Mouse (Mus musculus): ENCODE measurements around the gene Nudt15.

The Nudt15 gene

DNA sequence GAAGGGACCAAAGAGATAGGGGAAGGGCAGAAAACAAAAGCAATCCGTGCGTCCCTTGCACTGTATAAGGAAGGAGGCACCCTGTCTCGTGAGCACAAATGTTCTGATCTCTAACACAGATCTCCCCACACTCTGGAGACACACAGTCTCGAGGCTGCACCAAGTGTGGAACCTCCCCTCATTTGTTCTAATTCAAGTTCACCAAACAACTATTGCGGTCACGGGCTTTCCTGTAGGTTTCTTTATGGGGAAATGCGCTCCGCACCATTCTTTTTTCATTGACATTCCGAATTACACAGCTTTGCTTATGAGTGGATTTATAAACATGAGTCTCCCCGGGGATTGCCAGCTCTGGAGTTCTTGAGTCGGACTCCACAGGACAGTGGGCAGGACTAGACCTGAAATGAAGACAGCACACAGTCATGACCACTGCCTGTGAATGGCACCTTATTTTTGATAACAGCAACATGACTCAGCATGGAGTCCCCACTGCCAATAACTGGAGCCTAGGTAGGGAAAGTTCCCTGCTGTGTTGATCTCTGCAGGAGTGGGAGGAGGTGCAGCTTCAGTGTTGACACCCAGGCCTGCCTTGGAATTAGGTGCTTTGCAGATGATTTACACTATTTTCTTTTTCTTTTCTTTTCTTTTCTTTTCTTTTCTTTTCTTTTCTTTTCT is 40.2 kb downstream of the Nudt15 start:
- DNase-seq (ENCODE audit: low spot score), result no peak

GRCm38 (mm10) chr14:73507200-73507599 is 40.8 kb downstream of the Nudt15 start:
- no peak for DNase-seq (ENCODE audit: low spot score)

DNA sequence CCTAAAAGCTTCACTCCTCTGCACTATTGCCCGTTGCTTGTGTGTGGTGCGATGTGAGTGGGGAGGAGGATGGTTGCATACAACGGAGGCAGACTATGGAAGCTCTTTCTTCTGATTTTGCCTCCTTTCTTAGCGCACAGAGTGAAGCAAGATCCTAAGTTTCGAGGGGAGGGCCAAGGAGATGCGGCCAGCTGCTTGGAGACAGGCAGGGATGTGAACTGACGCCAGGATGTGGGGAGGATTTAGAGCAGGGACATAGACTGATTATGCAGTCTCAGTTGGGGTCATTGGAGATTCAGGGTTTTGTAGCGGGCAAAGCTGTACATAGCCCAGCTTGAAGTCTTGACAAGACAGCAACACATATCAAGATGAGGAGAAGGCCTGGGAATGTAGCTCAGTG is 41.8 kb downstream of the Nudt15 start:
- no peak for DNase-seq (ENCODE audit: low spot score)

- DNase-seq (ENCODE audit: low spot score), result no peak
These were observed 44.7 kb downstream of the Nudt15 start for GRCm38 (mm10) chr14:73503237-73503933.

GRCm38 (mm10) chr14:73502591-73503184 is 45.4 kb downstream of the Nudt15 start:
- peak; percentile 61 for DNase-seq (ENCODE audit: low spot score)

DNA sequence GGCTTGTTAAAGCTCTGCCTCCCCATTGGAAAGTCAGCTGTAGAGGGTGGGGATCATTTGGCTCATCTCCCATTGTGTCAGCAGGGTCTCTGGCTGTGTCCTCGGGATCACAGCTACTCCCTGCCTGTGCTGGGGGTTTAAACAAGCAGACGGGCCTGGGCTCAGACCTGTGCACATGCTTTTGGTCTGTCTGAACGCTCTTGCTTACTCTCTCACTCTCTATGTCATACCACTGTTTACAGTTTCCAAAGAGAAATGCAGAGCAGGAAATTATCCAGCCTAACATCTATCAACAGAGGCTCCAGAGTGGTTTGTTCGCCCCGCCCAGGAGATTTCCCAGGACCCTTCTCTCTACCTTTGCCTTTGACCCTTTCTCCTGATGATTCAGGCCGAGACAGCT is 46.3 kb downstream of the Nudt15 start:
- no peak for DNase-seq (ENCODE audit: low spot score)

GRCm38 (mm10) chr14:73501283-73501682 is 46.8 kb downstream of the Nudt15 start:
- no peak for DNase-seq (ENCODE audit: low spot score)

DNA sequence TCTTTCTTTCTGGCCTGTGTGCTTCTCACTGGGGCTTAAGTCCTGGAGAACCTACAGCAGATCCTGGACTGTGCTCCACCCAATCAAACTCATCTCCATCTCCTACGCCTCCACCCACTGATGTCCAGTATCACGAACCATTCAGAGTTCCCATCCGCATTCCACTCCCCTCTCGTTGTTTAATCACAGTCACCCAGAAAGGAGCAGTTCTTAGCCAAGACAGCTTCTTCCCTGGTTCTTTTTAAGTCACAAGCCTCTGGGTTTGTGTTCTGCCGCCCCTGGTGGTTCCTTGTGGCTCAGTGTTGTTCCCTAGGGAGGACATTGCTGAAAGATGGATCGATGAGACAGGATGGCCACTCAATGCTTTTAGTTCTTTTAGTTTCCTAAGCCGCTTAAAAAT is 52.3 kb downstream of the Nudt15 start:
- no peak for DNase-seq (ENCODE audit: low spot score)

DNA sequence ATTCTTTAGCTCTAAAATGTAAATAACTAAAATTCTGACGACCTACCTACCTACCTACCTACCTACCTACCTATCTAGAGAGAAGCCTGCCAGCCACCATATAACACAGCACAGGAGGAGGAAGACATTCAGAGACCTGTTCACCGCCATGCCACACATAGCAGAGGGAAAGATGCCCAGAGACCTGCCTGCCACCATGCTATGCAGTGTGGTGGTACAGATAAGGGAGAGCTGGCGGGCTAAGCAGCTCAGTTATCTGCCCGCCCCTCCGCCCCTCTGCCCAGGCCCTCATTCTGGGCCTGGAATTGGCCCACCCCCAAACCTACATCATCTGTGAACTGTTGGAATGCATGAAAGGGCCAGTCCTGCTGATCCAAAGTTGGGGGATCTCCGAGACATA is 53.9 kb downstream of the Nudt15 start:
- no peak for DNase-seq (ENCODE audit: low spot score)

DNA sequence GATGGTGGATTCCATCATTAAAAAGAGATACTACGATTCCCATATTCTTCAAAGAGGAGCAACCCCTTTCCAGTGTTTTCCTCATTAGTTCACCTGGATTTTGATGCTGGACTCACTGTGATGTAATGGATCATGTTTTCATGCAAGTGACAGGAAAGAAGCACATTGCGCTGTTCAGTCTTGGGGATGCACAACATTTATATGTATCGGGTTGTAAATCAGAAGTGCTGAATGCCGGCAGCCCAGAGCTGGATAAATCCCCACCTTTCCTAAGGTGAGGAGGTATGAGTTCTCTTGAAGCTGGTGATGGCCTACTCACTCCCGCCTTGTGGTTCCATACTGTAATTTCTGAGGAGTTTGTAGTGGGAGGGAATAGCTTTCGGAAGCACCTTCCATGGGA is 54.7 kb downstream of the Nudt15 start:
- no peak for DNase-seq (ENCODE audit: low spot score)

GRCm38 (mm10) chr14:73486641-73487040 is 61.4 kb downstream of the Nudt15 start:
- no peak for DNase-seq (ENCODE audit: low spot score)

- DNase-seq (ENCODE audit: low spot score), result no peak
These were observed 63.5 kb downstream of the Nudt15 start for GRCm38 (mm10) chr14:73484366-73485110.

DNA sequence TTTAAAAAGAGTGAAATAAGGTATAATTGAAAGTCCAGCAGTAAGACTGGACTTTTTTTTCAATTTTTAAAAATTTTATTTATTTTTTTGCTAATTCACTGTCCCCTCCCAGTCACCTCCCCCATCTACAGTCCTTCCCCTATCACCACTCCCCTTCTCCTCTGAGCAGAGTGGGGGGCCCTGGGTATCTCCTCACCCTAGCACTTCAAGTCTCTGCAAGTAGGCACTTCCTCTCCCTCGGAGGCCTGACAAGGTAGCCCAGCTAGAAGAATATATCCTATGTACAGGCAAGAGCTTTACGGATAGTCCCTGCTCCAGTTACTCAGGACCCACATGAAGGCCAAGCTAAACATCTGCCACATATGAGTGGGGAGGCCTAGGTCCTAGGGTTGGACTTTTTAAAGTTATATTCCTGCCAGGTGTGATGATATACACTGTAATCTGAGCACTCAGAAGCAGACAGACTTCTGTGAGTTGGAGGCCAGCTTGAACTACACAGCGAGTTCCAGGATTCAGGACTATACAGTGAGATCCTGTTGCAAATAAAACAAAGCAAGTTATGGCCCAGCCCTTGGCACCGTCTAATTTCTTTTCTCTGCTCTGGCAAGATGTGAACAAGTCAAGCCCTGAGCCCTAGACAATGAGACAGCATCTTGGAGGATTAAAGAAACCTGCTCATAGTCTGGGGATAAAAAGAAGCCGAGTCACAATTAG is 64.4 kb downstream of the Nudt15 start:
- no peak for DNase-seq (ENCODE audit: low spot score)

GRCm38 (mm10) chr14:73479771-73480170 is 68.3 kb downstream of the Nudt15 start:
- DNase-seq (ENCODE audit: low spot score), result no peak

- DNase-seq (ENCODE audit: low spot score), result no peak
These were observed 69.7 kb downstream of the Nudt15 start for GRCm38 (mm10) chr14:73478321-73478720.

GRCm38 (mm10) chr14:73477077-73477476 is 71.0 kb downstream of the Nudt15 start:
- no peak for DNase-seq (ENCODE audit: low spot score)

- no peak for DNase-seq (ENCODE audit: low spot score)
These were observed 71.6 kb downstream of the Nudt15 start for GRCm38 (mm10) chr14:73476361-73476934.

GRCm38 (mm10) chr14:73475506-73475905 is 72.5 kb downstream of the Nudt15 start:
- DNase-seq (ENCODE audit: low spot score), result no peak

- no peak for DNase-seq (ENCODE audit: low spot score)
These were observed 73.4 kb downstream of the Nudt15 start for GRCm38 (mm10) chr14:73474636-73475093.

DNA sequence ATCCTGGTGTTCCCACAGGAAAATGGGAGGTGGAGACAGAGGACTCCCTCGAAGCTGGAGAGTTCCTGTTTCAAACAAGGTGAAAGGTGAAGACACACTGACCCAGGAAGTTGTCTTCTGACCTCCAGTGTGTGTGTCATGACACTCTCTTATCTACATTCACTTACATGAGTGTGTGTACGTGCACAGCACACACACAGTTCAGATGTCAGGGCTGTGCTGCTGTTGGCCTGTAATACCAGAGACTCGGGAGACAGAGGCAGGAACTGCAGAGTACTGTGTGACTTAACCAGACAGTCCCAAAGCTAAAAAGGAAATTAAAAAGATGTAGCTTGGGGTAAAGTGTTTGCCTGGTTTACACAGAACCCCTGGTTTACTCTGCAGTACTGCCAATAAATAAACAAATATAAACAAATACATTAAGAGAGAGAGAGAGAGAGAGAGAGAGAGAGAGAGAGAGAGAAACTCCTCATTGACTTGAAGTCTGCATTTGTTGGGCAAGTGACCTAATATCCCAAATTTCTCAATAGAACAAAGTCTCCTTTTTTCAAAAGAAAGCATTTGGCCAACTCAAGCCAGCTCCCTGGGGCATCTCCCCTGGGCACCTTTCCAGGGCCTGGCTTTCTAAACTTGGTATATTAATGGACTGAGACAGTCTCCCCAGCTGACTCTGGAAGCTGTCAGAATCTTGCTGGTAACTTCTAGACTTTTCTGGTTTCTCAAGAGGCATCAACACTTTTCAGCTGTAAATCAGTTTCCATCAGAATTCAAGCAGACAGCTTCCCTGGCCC is 74.2 kb downstream of the Nudt15 start:
- DNase-seq (ENCODE audit: low spot score), result peak; percentile 38

DNA sequence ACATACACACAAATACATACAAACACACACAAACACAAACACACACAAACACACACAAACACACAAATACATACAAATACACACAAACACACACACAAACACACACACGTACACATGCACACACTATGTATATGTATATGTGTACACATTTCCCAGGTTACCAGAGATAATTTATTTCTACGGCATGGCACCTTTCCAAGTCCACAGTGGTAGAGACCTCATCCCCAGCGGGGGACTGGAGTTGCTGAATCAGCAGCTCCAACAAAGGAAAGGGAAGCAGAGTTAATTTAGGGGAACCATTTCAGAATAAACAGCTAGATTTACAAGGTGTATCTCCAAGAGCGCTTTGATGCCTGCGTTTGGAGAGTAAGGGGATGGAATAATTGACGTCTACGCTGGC is 75.8 kb downstream of the Nudt15 start:
- no peak for DNase-seq (ENCODE audit: low spot score)
